Mouse (Mus musculus) neural tube, embryonic 15.5 days (tissue): Measurements from ENCODE around the gene Ndufaf5. TPM values are rescaled to one million over a fixed set of nuclear protein-coding genes. Genes with fewer than 3 reads are reported as not detected.
"Not testable (repeated sequence)": the region's sequence is repeated elsewhere in the genome, so short reads cannot be mapped to it uniquely, and the experiment has no call there.

ENCODE experiments used
- ATAC-seq: fragments of 200-750 bp; cut with Nextera tagmentation; 2 replicates; pipeline ENCODE4 v1.8.0; 2017; ENCODE audit warnings: mild to moderate bottlenecking, moderate TSS enrichment, moderate library complexity; ENCODE audit not compliant: low FRiP score
- H3K27ac ChIP-seq: fragments of 300-500 bp; sonication (generic); replicated peaks from 2 replicates; pipeline ENCODE4 v1.5.1; 2015; ENCODE audit warnings: mild to moderate bottlenecking, inconsistent platforms
- H3K27me3 ChIP-seq: fragments of 300-500 bp; sonication (generic); replicated peaks from 2 replicates; pipeline ENCODE4 v1.6.1; 2015; ENCODE audit warnings: inconsistent platforms
- H3K36me3 ChIP-seq: fragments of 300-500 bp; sonication (generic); 2 replicates; pipeline ENCODE4 v1.6.1; 2015; ENCODE audit warnings: inconsistent platforms
- H3K4me1 ChIP-seq: fragments of 300-500 bp; sonication (generic); 2 replicates; pipeline ENCODE4 v1.6.1; 2015; ENCODE audit warnings: inconsistent platforms
- H3K4me2 ChIP-seq: fragments of 300-500 bp; sonication (generic); 2 replicates; pipeline ENCODE4 v1.6.1; 2015; ENCODE audit warnings: inconsistent platforms, mild to moderate bottlenecking, moderate library complexity
- H3K4me3 ChIP-seq: fragments of 300-500 bp; sonication (generic); replicated peaks from 2 replicates; pipeline ENCODE4 v1.5.1; 2015; ENCODE audit warnings: mild to moderate bottlenecking, inconsistent platforms
- H3K9ac ChIP-seq: fragments of 300-500 bp; sonication (generic); replicated peaks from 2 replicates; pipeline ENCODE4 v1.6.1; 2015; ENCODE audit warnings: mild to moderate bottlenecking, inconsistent platforms
- H3K9me3 ChIP-seq: fragments of 300-500 bp; sonication (generic); replicated peaks from 2 replicates; pipeline ENCODE4 v1.6.1; 2016; ENCODE audit warnings: inconsistent platforms
- WGBS: fragments of 180-500 bp; shearing (Covaris S2); methylation state at CpG from one replicate; pipeline ENCODE4 v1.1.7; 2015; ENCODE audit warnings: mixed read lengths; 5-methylcytosine and 5-hydroxymethylcytosine counted together
- polyA plus RNA-seq: library from polyadenylated mRNA; unstranded; fragments of >200 nt; fragmentation: Nextera tagmentation; extraction: Ambion mirVana; gene quantifications from 2 replicates; pipeline ENCODE4 v1.2.1, GENCODE M21; 2015

Ndufaf5 gene
- 56.4 and 69.4 TPM in 2 replicates for polyA plus RNA-seq

- Histone ChIP-seq H3K27ac (peak within 1 kb of the TSS; percentile 85), H3K4me2 (peak within 1 kb of the TSS; percentile 75), H3K36me3 (peaks cover 18% of the 10 kb centered on the region), H3K27me3 (no peaks in the 10 kb centered on the region), H3K4me3 (peak within 1 kb of the TSS; percentile 91), H3K4me1 (peaks cover 26% of the 10 kb centered on the region), H3K9ac (peak within 1 kb of the TSS; percentile 92), H3K9me3 (no peaks in the 10 kb centered on the region)
- ATAC-seq: peak; percentile 99
- WGBS: under 1% methylated on average over 43 of the region's 43 CpGs
Observed at GRCm38 (mm10) chr2:140170127-140170802, at the start of gene Ndufaf5, which contains the start of gene Esf1. Gene Ndufaf5, plus strand, starts transcription at chr2:140170649. Gene Esf1, minus strand, starts transcription at chr2:140170564.

GRCm38 (mm10) chr2:140125516-140125915 is 44.9 kb upstream of the Ndufaf5 start:
- no peaks in the 10 kb centered on the region for H3K4me1 ChIP-seq
- H3K36me3 ChIP-seq: peaks cover 54% of the 10 kb centered on the region
- H3K27ac ChIP-seq: no peak overlapping the region
- H3K27me3 ChIP-seq: no peaks in the 10 kb centered on the region
- 89% methylated on average over 2 of the region's 2 CpGs for WGBS
- H3K9ac ChIP-seq: no peak overlapping the region
- H3K9me3 ChIP-seq: no peaks in the 10 kb centered on the region
- H3K4me3 ChIP-seq: no peak overlapping the region
- H3K4me2 ChIP-seq: no peak overlapping the region
- no peak for ATAC-seq

- ATAC-seq, H3K27me3 ChIP-seq, H3K27ac ChIP-seq, H3K4me1 ChIP-seq, H3K9ac ChIP-seq, H3K4me3 ChIP-seq, H3K4me2 ChIP-seq, H3K9me3 ChIP-seq: not testable (repeated sequence)
- WGBS: 94% methylated on average over 4 of the region's 4 CpGs
- H3K36me3 ChIP-seq: peaks cover 33% of the 10 kb centered on the region
Observed at GRCm38 (mm10) chr2:140151743-140152142, 18.7 kb upstream of the Ndufaf5 start, which contains the start of gene Gm17374. Gene Gm17374, plus strand, starts transcription at chr2:140152043.

- Histone ChIP-seq H3K9me3 (no peaks in the 10 kb centered on the region), H3K36me3 (peaks cover 41% of the 10 kb centered on the region), H3K9ac (no peak overlapping the region), H3K4me2 (no peak overlapping the region), H3K4me1 (no peaks in the 10 kb centered on the region), H3K27ac (no peak overlapping the region), H3K4me3 (no peak overlapping the region), H3K27me3 (no peaks in the 10 kb centered on the region)
- WGBS: 82% methylated on average over 3 of the region's 3 CpGs
- ATAC-seq: no peak
Observed at GRCm38 (mm10) chr2:140159186-140159730, 11.2 kb upstream of the Ndufaf5 start.

- no peak overlapping the region for H3K9ac ChIP-seq
- H3K4me1 ChIP-seq: no peaks in the 10 kb centered on the region
- no peak for ATAC-seq
- no peaks in the 10 kb centered on the region for H3K9me3 ChIP-seq
- H3K36me3 ChIP-seq: peaks cover 33% of the 10 kb centered on the region
- no peak overlapping the region for H3K27ac ChIP-seq
- no peaks in the 10 kb centered on the region for H3K27me3 ChIP-seq
- H3K4me3 ChIP-seq: no peak overlapping the region
- no peak overlapping the region for H3K4me2 ChIP-seq
- WGBS: 95% methylated on average over 5 of the region's 5 CpGs
Observed at GRCm38 (mm10) chr2:140163351-140163854, 7.0 kb upstream of the Ndufaf5 start.

- WGBS: 77% methylated on average over 1 of the region's 1 CpGs
Observed at GRCm38 (mm10) chr2:140169057-140169456, 1.4 kb upstream of the Ndufaf5 start.

GRCm38 (mm10) chr2:140170803-140171553 is 529 bp downstream of the Ndufaf5 start:
- H3K4me2 ChIP-seq: peak overlapping the region; percentile 75
- H3K9me3 ChIP-seq: no peaks in the 10 kb centered on the region
- H3K27ac ChIP-seq: peak overlapping the region; percentile 85
- peaks cover 26% of the 10 kb centered on the region for H3K4me1 ChIP-seq
- peak overlapping the region; percentile 91 for H3K4me3 ChIP-seq
- no peaks in the 10 kb centered on the region for H3K27me3 ChIP-seq
- ATAC-seq: peak; percentile 84
- WGBS: 7% methylated on average over 28 of the region's 28 CpGs
- peaks cover 17% of the 10 kb centered on the region for H3K36me3 ChIP-seq
- peak overlapping the region; percentile 92 for H3K9ac ChIP-seq

More at GRCm38 (mm10) chr2:140169057-140169456, 1.4 kb upstream of the Ndufaf5 start:
- Histone ChIP-seq H3K36me3 (peaks cover 21% of the 10 kb centered on the region), H3K4me1 (peaks cover 26% of the 10 kb centered on the region), H3K4me3 (no peak overlapping the region), H3K27ac (no peak overlapping the region), H3K9ac (no peak overlapping the region), H3K9me3 (no peaks in the 10 kb centered on the region), H3K4me2 (no peak overlapping the region), H3K27me3 (no peaks in the 10 kb centered on the region)
- ATAC-seq: no peak

- not testable (repeated sequence) for ATAC-seq, H3K27ac ChIP-seq
- WGBS: 91% methylated on average over 3 of the region's 3 CpGs
Observed at GRCm38 (mm10) chr2:140185685-140186210, 15.3 kb downstream of the Ndufaf5 start.

GRCm38 (mm10) chr2:140200713-140201112 is 30.3 kb downstream of the Ndufaf5 start:
- Histone ChIP-seq H3K4me2 (no peak overlapping the region), H3K4me3 (no peak overlapping the region), H3K27ac (no peak overlapping the region), H3K27me3 (no peaks in the 10 kb centered on the region), H3K9me3 (no peaks in the 10 kb centered on the region), H3K36me3 (peaks cover 46% of the 10 kb centered on the region), H3K9ac (no peak overlapping the region), H3K4me1 (no peaks in the 10 kb centered on the region)
- 79% methylated on average over 2 of the region's 2 CpGs for WGBS
- ATAC-seq: no peak

More at GRCm38 (mm10) chr2:140185685-140186210, 15.3 kb downstream of the Ndufaf5 start:
- H3K9me3 ChIP-seq, H3K4me1 ChIP-seq, H3K9ac ChIP-seq, H3K27me3 ChIP-seq, H3K4me2 ChIP-seq, H3K4me3 ChIP-seq: not testable (repeated sequence)
- peaks cover 44% of the 10 kb centered on the region for H3K36me3 ChIP-seq

GRCm38 (mm10) chr2:140202573-140202972 is 32.1 kb downstream of the Ndufaf5 start:
- H3K4me2 ChIP-seq: no peak overlapping the region
- no peaks in the 10 kb centered on the region for H3K9me3 ChIP-seq
- no peaks in the 10 kb centered on the region for H3K4me1 ChIP-seq
- H3K27me3 ChIP-seq: no peaks in the 10 kb centered on the region
- H3K36me3 ChIP-seq: peaks cover 48% of the 10 kb centered on the region
- H3K27ac ChIP-seq: no peak overlapping the region
- H3K4me3 ChIP-seq: no peak overlapping the region
- 93% methylated on average over 5 of the region's 5 CpGs for WGBS
- no peak for ATAC-seq
- no peak overlapping the region for H3K9ac ChIP-seq

- no peak for ATAC-seq
- Histone ChIP-seq H3K36me3 (peaks cover 43% of the 10 kb centered on the region), H3K4me3 (no peak overlapping the region), H3K27me3 (no peaks in the 10 kb centered on the region), H3K4me2 (no peak overlapping the region), H3K9ac (no peak overlapping the region), H3K27ac (no peak overlapping the region), H3K4me1 (no peaks in the 10 kb centered on the region), H3K9me3 (no peaks in the 10 kb centered on the region)
- 96% methylated on average over 7 of the region's 7 CpGs for WGBS
Observed at GRCm38 (mm10) chr2:140203756-140204155, 33.3 kb downstream of the Ndufaf5 start.
